Mouse (Mus musculus): Measurements from ENCODE around the gene Clic5. TPM values are rescaled to one million over a fixed set of nuclear protein-coding genes. Genes with fewer than 3 reads are reported as not detected.
A peak's percentile ranks its signal among the peaks of the same experiment; 100 is the strongest.

Gene Clic5
- polyA plus RNA-seq, 1 experiment from 2014 or later: 0.27 TPM

- H3K36me3 ChIP-seq (ENCODE audit: control insufficient read depth, insufficient read depth, low read length): no peaks in the 10 kb centered on the region
- DNase-seq (ENCODE audit: low spot score) (no peak), ATAC-seq (ENCODE audit: insufficient number of reproducible peaks, low FRiP score, low TSS enrichment, low read depth) (peak; percentile 72; the same call in 1 of the 2 replicates)
- 28% methylated on average over 10 of the region's 10 CpGs for WGBS
- peak overlapping the region; percentile 42; the same call in 1 of the 2 replicates for H3K27ac ChIP-seq (replicated peaks; ENCODE audit: low read depth, low read length)
- no peaks in the 10 kb centered on the region for H3K27me3 ChIP-seq (ENCODE audit: control insufficient read depth, insufficient read depth, low read length)
- peak overlapping the region; percentile 27; the same call in 1 of the 2 replicates for H3K9ac ChIP-seq (ENCODE audit: low read length)
- H3K4me3 ChIP-seq (ENCODE audit: low read depth, low read length): no peak overlapping the region
- H3K4me2 ChIP-seq (ENCODE audit: low read depth, severe bottlenecking): peak overlapping the region; percentile 28; the same call in 1 of the 2 replicates
- H3K4me1 ChIP-seq (ENCODE audit: control insufficient read depth, insufficient read depth, low read length): peaks cover 10% of the 10 kb centered on the region
- H3K9me3 ChIP-seq (ENCODE audit: control insufficient read depth, low read length): no peaks in the 10 kb centered on the region; the same call in 1 of the 2 replicates
Measured at GRCm38 (mm10) chr17:44239030-44239721, 50.8 kb downstream of the Clic5 start.

GRCm38 (mm10) chr17:44240742-44241141 lies 52.4 kb downstream of the Clic5 start:
- 93% methylated on average over 2 of the region's 2 CpGs for WGBS
- Histone ChIP-seq H3K9me3 (ENCODE audit: control insufficient read depth, low read length) (no peaks in the 10 kb centered on the region; the same call in 1 of the 2 replicates), H3K36me3 (ENCODE audit: control insufficient read depth, insufficient read depth, low read length) (no peaks in the 10 kb centered on the region), H3K27ac (replicated peaks; ENCODE audit: low read depth, low read length) (no peak overlapping the region), H3K4me2 (ENCODE audit: low read depth, severe bottlenecking) (no peak overlapping the region), H3K4me1 (ENCODE audit: control insufficient read depth, insufficient read depth, low read length) (peaks cover 10% of the 10 kb centered on the region), H3K9ac (ENCODE audit: low read length) (no peak overlapping the region), H3K4me3 (ENCODE audit: low read depth, low read length) (no peak overlapping the region), H3K27me3 (ENCODE audit: control insufficient read depth, insufficient read depth, low read length) (no peaks in the 10 kb centered on the region)
- DNase-seq (ENCODE audit: low spot score): no peak
- no peak for ATAC-seq (ENCODE audit: insufficient number of reproducible peaks, low FRiP score, low TSS enrichment, low read depth)

- no peak for ATAC-seq (ENCODE audit: insufficient number of reproducible peaks, low FRiP score, low TSS enrichment, low read depth)
- no peaks in the 10 kb centered on the region for H3K27me3 ChIP-seq (ENCODE audit: control insufficient read depth, insufficient read depth, low read length)
- peaks cover 10% of the 10 kb centered on the region for H3K4me1 ChIP-seq (ENCODE audit: control insufficient read depth, insufficient read depth, low read length)
- H3K9ac ChIP-seq (ENCODE audit: low read length): no peak overlapping the region
- no peak for DNase-seq (ENCODE audit: low spot score)
- H3K27ac ChIP-seq (replicated peaks; ENCODE audit: low read depth, low read length): no peak overlapping the region
- H3K36me3 ChIP-seq (ENCODE audit: control insufficient read depth, insufficient read depth, low read length): no peaks in the 10 kb centered on the region
- H3K4me3 ChIP-seq (ENCODE audit: low read depth, low read length): no peak overlapping the region
- H3K9me3 ChIP-seq (ENCODE audit: control insufficient read depth, low read length): no peaks in the 10 kb centered on the region; the same call in 1 of the 2 replicates
- H3K4me2 ChIP-seq (ENCODE audit: low read depth, severe bottlenecking): no peak overlapping the region
- 57% methylated on average over 5 of the region's 5 CpGs for WGBS
Measured at GRCm38 (mm10) chr17:44244096-44244495, 55.7 kb downstream of the Clic5 start.

GRCm38 (mm10) chr17:44244625-44245024 lies 56.2 kb downstream of the Clic5 start:
- Histone ChIP-seq H3K4me1 (ENCODE audit: control insufficient read depth, insufficient read depth, low read length) (0 out of 2 replicates have a peak, but pooled peaks cover 4% of the 10 kb centered on the region), H3K4me3 (ENCODE audit: low read depth, low read length) (no peak overlapping the region), H3K9ac (ENCODE audit: low read length) (no peak overlapping the region), H3K36me3 (ENCODE audit: control insufficient read depth, insufficient read depth, low read length) (no peaks in the 10 kb centered on the region), H3K9me3 (ENCODE audit: control insufficient read depth, low read length) (no peaks in the 10 kb centered on the region; the same call in 1 of the 2 replicates), H3K4me2 (ENCODE audit: low read depth, severe bottlenecking) (no peak overlapping the region), H3K27ac (replicated peaks; ENCODE audit: low read depth, low read length) (no peak overlapping the region), H3K27me3 (ENCODE audit: control insufficient read depth, insufficient read depth, low read length) (no peaks in the 10 kb centered on the region)
- DNase-seq (ENCODE audit: low spot score) (no peak), ATAC-seq (ENCODE audit: insufficient number of reproducible peaks, low FRiP score, low TSS enrichment, low read depth) (no peak)
- 16% methylated on average over 7 of the region's 7 CpGs for WGBS

GRCm38 (mm10) chr17:44246153-44246700 lies 57.8 kb downstream of the Clic5 start:
- Histone ChIP-seq H3K4me1 (ENCODE audit: control insufficient read depth, insufficient read depth, low read length) (0 out of 2 replicates have a peak, but pooled peaks cover 4% of the 10 kb centered on the region), H3K27me3 (ENCODE audit: control insufficient read depth, insufficient read depth, low read length) (no peaks in the 10 kb centered on the region), H3K9ac (ENCODE audit: low read length) (no peak overlapping the region), H3K4me2 (ENCODE audit: low read depth, severe bottlenecking) (no peak overlapping the region), H3K27ac (replicated peaks; ENCODE audit: low read depth, low read length) (no peak overlapping the region), H3K9me3 (ENCODE audit: control insufficient read depth, low read length) (no peaks in the 10 kb centered on the region), H3K36me3 (ENCODE audit: control insufficient read depth, insufficient read depth, low read length) (no peaks in the 10 kb centered on the region), H3K4me3 (ENCODE audit: low read depth, low read length) (no peak overlapping the region)
- ATAC-seq (ENCODE audit: insufficient number of reproducible peaks, low FRiP score, low TSS enrichment, low read depth): no peak
- WGBS: 58% methylated on average over 9 of the region's 9 CpGs
- no peak for DNase-seq (ENCODE audit: low spot score)

- Histone ChIP-seq H3K4me1 (ENCODE audit: control insufficient read depth, insufficient read depth, low read length) (0 out of 2 replicates have a peak, but pooled peaks cover 4% of the 10 kb centered on the region), H3K27ac (replicated peaks; ENCODE audit: low read depth, low read length) (no peak overlapping the region), H3K9ac (ENCODE audit: low read length) (no peak overlapping the region), H3K4me2 (ENCODE audit: low read depth, severe bottlenecking) (no peak overlapping the region), H3K4me3 (ENCODE audit: low read depth, low read length) (no peak overlapping the region), H3K36me3 (ENCODE audit: control insufficient read depth, insufficient read depth, low read length) (no peaks in the 10 kb centered on the region), H3K27me3 (ENCODE audit: control insufficient read depth, insufficient read depth, low read length) (no peaks in the 10 kb centered on the region; the same call in 1 of the 2 replicates), H3K9me3 (ENCODE audit: control insufficient read depth, low read length) (no peaks in the 10 kb centered on the region)
- ATAC-seq (ENCODE audit: insufficient number of reproducible peaks, low FRiP score, low TSS enrichment, low read depth) (no peak), DNase-seq (ENCODE audit: low spot score) (no peak)
- 81% methylated on average over 4 of the region's 4 CpGs for WGBS
Measured at GRCm38 (mm10) chr17:44249544-44249943, 61.2 kb downstream of the Clic5 start.

GRCm38 (mm10) chr17:44252653-44253052 lies 64.3 kb downstream of the Clic5 start:
- no peak overlapping the region for H3K9ac ChIP-seq (ENCODE audit: low read length)
- ATAC-seq (ENCODE audit: insufficient number of reproducible peaks, low FRiP score, low TSS enrichment, low read depth) (no peak), DNase-seq (ENCODE audit: low spot score) (no peak)
- H3K36me3 ChIP-seq (ENCODE audit: control insufficient read depth, insufficient read depth, low read length): no peaks in the 10 kb centered on the region
- H3K27ac ChIP-seq (replicated peaks; ENCODE audit: low read depth, low read length): no peak overlapping the region
- H3K4me2 ChIP-seq (ENCODE audit: low read depth, severe bottlenecking): no peak overlapping the region
- no peaks in the 10 kb centered on the region; the same call in 1 of the 2 replicates for H3K27me3 ChIP-seq (ENCODE audit: control insufficient read depth, insufficient read depth, low read length)
- no peak overlapping the region for H3K4me3 ChIP-seq (ENCODE audit: low read depth, low read length)
- H3K4me1 ChIP-seq (ENCODE audit: control insufficient read depth, insufficient read depth, low read length): peaks cover 8% of the 10 kb centered on the region; the same call in 1 of the 2 replicates
- no peaks in the 10 kb centered on the region for H3K9me3 ChIP-seq (ENCODE audit: control insufficient read depth, low read length)
- WGBS: 62% methylated on average over 3 of the region's 3 CpGs

- H3K9ac ChIP-seq (ENCODE audit: low read length): no peak overlapping the region
- ATAC-seq (ENCODE audit: insufficient number of reproducible peaks, low FRiP score, low TSS enrichment, low read depth) (no peak), DNase-seq (ENCODE audit: low spot score) (no peak)
- H3K4me3 ChIP-seq (ENCODE audit: low read depth, low read length): no peak overlapping the region
- no peaks in the 10 kb centered on the region for H3K36me3 ChIP-seq (ENCODE audit: control insufficient read depth, insufficient read depth, low read length)
- no peaks in the 10 kb centered on the region for H3K9me3 ChIP-seq (ENCODE audit: control insufficient read depth, low read length)
- H3K4me1 ChIP-seq (ENCODE audit: control insufficient read depth, insufficient read depth, low read length): peaks cover 4% of the 10 kb centered on the region; the same call in 1 of the 2 replicates
- H3K27ac ChIP-seq (replicated peaks; ENCODE audit: low read depth, low read length): no peak overlapping the region
- WGBS: 57% methylated on average over 8 of the region's 8 CpGs
- H3K4me2 ChIP-seq (ENCODE audit: low read depth, severe bottlenecking): no peak overlapping the region
- no peaks in the 10 kb centered on the region; the same call in 1 of the 2 replicates for H3K27me3 ChIP-seq (ENCODE audit: control insufficient read depth, insufficient read depth, low read length)
Measured at GRCm38 (mm10) chr17:44254698-44255097, 66.3 kb downstream of the Clic5 start.
